Mouse (Mus musculus): Measurements from ENCODE around the gene Pcnx. TPM values are rescaled to one million over a fixed set of nuclear protein-coding genes. Genes with fewer than 3 reads are reported as not detected.

The Pcnx gene
- polyA plus RNA-seq, 1 experiment, result 29.1 TPM

DNA sequence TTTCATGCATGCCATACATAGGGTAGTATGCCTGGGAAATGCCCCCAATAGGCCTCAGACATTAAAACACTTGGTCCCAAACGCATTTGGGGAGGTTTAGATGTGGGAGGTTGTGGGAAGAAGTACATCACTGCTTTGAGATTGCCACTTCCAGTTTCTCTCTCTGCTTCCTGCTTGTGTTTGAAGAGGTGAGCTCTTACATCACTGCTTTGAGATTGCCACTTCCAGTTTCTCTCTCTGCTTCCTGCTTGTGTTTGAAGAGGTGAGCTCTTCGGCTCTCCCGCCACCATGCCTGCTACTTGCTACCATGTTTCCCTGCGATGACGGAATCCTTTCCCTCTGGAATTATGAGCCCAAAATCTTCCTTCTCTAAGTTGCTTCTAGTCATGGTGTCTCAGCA is 20.2 kb upstream of the Pcnx start:
- H3K4me1 ChIP-seq (ENCODE audit: control insufficient read depth, insufficient read depth, insufficient read length, low read length), result peaks cover 7% of the 10 kb centered on the region; the same call in 1 of the 2 replicates
- H3K27ac ChIP-seq (ENCODE audit: insufficient read depth, low read depth, low read length), result no peak overlapping the region
- TF ChIP-seq POLR2A (IDR thresholded peaks at IDR 0.05; ENCODE audit: low read depth, low read length) (no peak), CTCF (IDR thresholded peaks at IDR 0.05; ENCODE audit: extremely low read depth, insufficient read length, insufficient replicate concordance, low read depth, low read length) (no peak)
- H3K4me3 ChIP-seq (ENCODE audit: low read depth, low read length), result no peak overlapping the region
- H3K36me3 ChIP-seq (ENCODE audit: control insufficient read depth, insufficient read depth, low read length), result no peaks in the 10 kb centered on the region
- H3K27me3 ChIP-seq (ENCODE audit: control insufficient read depth, insufficient read depth, low read length), result no peaks in the 10 kb centered on the region
- WGBS, result 87% methylated on average over 5 of the region's 5 CpGs

DNA sequence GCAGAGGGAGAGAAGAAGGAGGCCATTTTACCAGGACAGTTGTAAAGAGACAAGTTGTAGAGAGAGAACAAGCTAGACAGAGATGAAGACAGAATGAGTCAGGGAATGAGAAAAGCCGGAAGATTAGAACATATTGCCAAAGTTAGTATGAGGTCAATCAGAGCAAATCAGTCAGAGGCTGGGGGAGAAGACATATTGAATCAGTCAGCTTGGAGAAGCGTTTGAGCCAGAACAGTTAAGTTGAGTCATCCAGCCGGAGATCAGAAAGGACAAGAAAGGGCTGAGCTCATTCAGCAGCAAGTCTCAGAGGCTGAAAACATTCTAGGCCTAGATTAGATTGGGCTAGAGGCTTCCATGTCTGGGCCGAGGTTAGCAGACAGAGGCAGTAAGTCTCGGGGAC is 18.8 kb upstream of the Pcnx start:
- H3K27ac ChIP-seq (ENCODE audit: insufficient read depth, low read depth, low read length), result no peak overlapping the region
- 71% methylated on average over 5 of the region's 5 CpGs for WGBS

DNA sequence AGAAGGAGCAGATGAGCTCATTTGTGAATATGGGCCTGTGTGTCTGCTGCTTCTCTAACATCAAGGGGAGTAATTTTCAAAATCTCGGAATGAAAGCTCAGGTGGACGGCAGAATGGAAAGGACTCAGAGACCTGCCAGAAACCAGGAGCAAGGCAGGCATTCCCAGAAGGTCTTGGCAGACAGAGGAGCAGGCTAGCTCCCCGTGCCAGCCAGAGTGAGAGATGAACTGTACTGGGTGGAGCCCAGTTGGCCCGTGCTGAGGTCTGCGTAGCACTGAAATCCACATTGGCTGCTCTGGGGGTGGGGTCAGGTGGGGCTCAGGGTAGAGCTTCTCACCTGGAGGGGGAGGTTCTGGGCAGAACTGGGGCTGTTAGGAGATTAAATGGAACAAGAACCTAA is 16.3 kb upstream of the Pcnx start:
- WGBS, result 65% methylated on average over 5 of the region's 5 CpGs
- TF ChIP-seq POLR2A (IDR thresholded peaks at IDR 0.05; ENCODE audit: low read depth, low read length), result no peak
- TF ChIP-seq CTCF (IDR thresholded peaks at IDR 0.05; ENCODE audit: extremely low read depth, insufficient read length, insufficient replicate concordance, low read depth, low read length), result no peak
- H3K27me3 ChIP-seq (ENCODE audit: control insufficient read depth, insufficient read depth, low read length), result no peaks in the 10 kb centered on the region
- H3K4me1 ChIP-seq (ENCODE audit: control insufficient read depth, insufficient read depth, insufficient read length, low read length), result peaks cover 7% of the 10 kb centered on the region; the same call in 1 of the 2 replicates
- H3K27ac ChIP-seq (ENCODE audit: insufficient read depth, low read depth, low read length), result no peak overlapping the region
- H3K4me3 ChIP-seq (ENCODE audit: low read depth, low read length), result no peak overlapping the region
- no peaks in the 10 kb centered on the region for H3K36me3 ChIP-seq (ENCODE audit: control insufficient read depth, insufficient read depth, low read length)

More for the DNA sequence above, 18.8 kb upstream of the Pcnx start:
- TF ChIP-seq CTCF (IDR thresholded peaks at IDR 0.05; ENCODE audit: extremely low read depth, insufficient read length, insufficient replicate concordance, low read depth, low read length) (no peak), POLR2A (IDR thresholded peaks at IDR 0.05; ENCODE audit: low read depth, low read length) (no peak)
- no peaks in the 10 kb centered on the region for H3K27me3 ChIP-seq (ENCODE audit: control insufficient read depth, insufficient read depth, low read length)
- H3K36me3 ChIP-seq (ENCODE audit: control insufficient read depth, insufficient read depth, low read length), result no peaks in the 10 kb centered on the region
- peaks cover 7% of the 10 kb centered on the region; the same call in 1 of the 2 replicates for H3K4me1 ChIP-seq (ENCODE audit: control insufficient read depth, insufficient read depth, insufficient read length, low read length)
- H3K4me3 ChIP-seq (ENCODE audit: low read depth, low read length), result no peak overlapping the region

DNA sequence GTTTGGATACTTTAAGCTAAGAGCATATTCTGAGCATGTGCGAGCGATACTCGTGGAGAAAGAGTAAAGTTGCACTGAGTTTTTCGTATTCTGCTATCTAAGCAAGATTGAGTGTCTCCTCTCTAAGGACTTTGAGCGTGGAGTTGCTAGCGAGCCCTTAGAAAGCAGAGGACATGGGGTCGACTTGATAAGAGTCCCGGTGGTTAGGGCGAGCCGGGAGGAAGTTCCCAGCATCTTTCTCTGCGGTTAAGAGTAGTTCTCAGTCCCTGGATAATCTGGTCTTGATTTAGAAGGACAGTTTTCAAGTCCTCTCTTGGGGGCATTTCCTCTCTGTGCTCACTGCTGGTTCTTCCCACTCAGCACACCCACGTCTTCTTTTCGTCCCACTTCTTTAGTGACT is 15.3 kb upstream of the Pcnx start:
- 36% methylated on average over 13 of the region's 13 CpGs for WGBS
- Histone ChIP-seq H3K27me3 (ENCODE audit: control insufficient read depth, insufficient read depth, low read length) (no peaks in the 10 kb centered on the region), H3K27ac (ENCODE audit: insufficient read depth, low read depth, low read length) (no peak overlapping the region), H3K4me3 (ENCODE audit: low read depth, low read length) (no peak overlapping the region), H3K36me3 (ENCODE audit: control insufficient read depth, insufficient read depth, low read length) (no peaks in the 10 kb centered on the region), H3K4me1 (ENCODE audit: control insufficient read depth, insufficient read depth, insufficient read length, low read length) (peaks cover 7% of the 10 kb centered on the region; the same call in 1 of the 2 replicates)
- TF ChIP-seq CTCF (IDR thresholded peaks at IDR 0.05; ENCODE audit: extremely low read depth, insufficient read length, insufficient replicate concordance, low read depth, low read length), result no peak
- TF ChIP-seq POLR2A (IDR thresholded peaks at IDR 0.05; ENCODE audit: low read depth, low read length), result no peak

DNA sequence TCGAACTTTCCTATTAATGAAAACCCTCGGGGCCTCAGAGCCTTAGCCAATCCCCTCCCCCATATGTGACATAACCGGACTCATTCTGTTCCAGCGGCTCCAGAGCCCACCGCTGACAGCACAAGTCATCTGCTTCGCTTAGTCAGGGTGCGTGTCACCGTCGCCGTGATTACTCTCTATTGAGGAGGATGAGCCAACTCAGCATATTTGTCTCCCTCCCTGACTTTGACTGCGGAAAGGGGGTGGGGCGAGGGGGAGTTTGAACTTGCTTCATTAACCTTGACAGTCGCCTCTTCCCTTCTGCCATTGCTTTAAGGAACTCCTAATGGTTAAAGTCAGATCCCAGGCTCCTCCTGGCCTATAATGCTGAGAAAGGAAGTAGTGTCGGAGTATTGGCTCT is 14.8 kb upstream of the Pcnx start:
- 46% methylated on average over 14 of the region's 14 CpGs for WGBS

DNA sequence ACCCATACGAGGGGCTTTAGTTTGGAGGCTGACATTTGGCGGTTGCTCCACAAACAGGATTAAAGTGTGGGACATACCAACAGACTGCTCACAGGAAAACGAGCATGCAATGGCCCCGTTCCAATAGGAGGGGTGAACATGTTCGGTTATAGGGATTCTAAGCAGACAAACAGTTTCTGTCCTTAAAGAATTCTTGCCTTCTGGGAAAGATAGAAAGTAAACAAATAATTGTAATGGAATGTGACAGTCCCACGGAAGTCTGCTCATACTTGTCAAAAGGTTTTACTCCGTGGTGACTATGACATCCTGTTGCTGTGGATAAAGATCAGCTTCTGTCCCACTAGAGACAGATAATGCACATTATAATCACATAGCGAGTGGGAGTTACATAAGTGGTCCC is 10.2 kb upstream of the Pcnx start:
- TF ChIP-seq POLR2A (IDR thresholded peaks at IDR 0.05; ENCODE audit: low read depth, low read length), result no peak
- TF ChIP-seq CTCF (IDR thresholded peaks at IDR 0.05; ENCODE audit: extremely low read depth, insufficient read length, insufficient replicate concordance, low read depth, low read length), result no peak
- Histone ChIP-seq H3K4me1 (ENCODE audit: control insufficient read depth, insufficient read depth, insufficient read length, low read length) (peaks cover 6% of the 10 kb centered on the region; the same call in 1 of the 2 replicates), H3K27me3 (ENCODE audit: control insufficient read depth, insufficient read depth, low read length) (no peaks in the 10 kb centered on the region), H3K4me3 (ENCODE audit: low read depth, low read length) (no peak overlapping the region), H3K36me3 (ENCODE audit: control insufficient read depth, insufficient read depth, low read length) (no peaks in the 10 kb centered on the region), H3K27ac (ENCODE audit: insufficient read depth, low read depth, low read length) (no peak overlapping the region)
- 68% methylated on average over 8 of the region's 8 CpGs for WGBS

More for the DNA sequence above, 14.8 kb upstream of the Pcnx start:
- H3K36me3 ChIP-seq (ENCODE audit: control insufficient read depth, insufficient read depth, low read length), result no peaks in the 10 kb centered on the region
- H3K4me1 ChIP-seq (ENCODE audit: control insufficient read depth, insufficient read depth, insufficient read length, low read length), result peaks cover 7% of the 10 kb centered on the region; the same call in 1 of the 2 replicates
- no peaks in the 10 kb centered on the region for H3K27me3 ChIP-seq (ENCODE audit: control insufficient read depth, insufficient read depth, low read length)
- no peak for TF ChIP-seq POLR2A (IDR thresholded peaks at IDR 0.05; ENCODE audit: low read depth, low read length)
- no peak for TF ChIP-seq CTCF (IDR thresholded peaks at IDR 0.05; ENCODE audit: extremely low read depth, insufficient read length, insufficient replicate concordance, low read depth, low read length)
- H3K27ac ChIP-seq (ENCODE audit: insufficient read depth, low read depth, low read length), result no peak overlapping the region
- no peak overlapping the region for H3K4me3 ChIP-seq (ENCODE audit: low read depth, low read length)

DNA sequence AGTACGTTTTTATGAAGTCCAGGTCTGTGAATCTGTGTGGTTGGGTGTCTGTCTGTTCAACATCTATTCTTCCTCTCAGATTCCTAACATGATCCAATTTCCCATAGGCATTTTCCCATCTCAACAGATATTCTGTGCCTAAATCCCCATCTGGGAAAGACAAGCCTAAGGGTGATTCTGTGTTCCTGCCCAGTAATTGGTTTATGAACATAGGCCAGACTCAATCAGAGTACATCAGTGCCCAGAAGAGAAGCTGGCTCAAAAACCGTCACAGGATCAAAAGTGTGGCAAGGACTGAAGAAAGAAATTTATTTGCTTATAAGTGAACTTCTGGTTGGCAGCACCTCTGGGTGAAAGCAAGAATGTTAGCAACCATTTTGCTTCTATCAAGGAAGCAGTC is 7.3 kb upstream of the Pcnx start:
- no peaks in the 10 kb centered on the region for H3K36me3 ChIP-seq (ENCODE audit: control insufficient read depth, insufficient read depth, low read length)
- 87% methylated on average over 2 of the region's 2 CpGs for whole genome bisulfite sequencing
- no peak overlapping the region for H3K4me3 ChIP-seq (ENCODE audit: low read depth, low read length)
- no peaks in the 10 kb centered on the region for H3K27me3 ChIP-seq (ENCODE audit: control insufficient read depth, insufficient read depth, low read length)
- no peak for TF ChIP-seq CTCF (IDR thresholded peaks at IDR 0.05; ENCODE audit: extremely low read depth, insufficient read length, insufficient replicate concordance, low read depth, low read length)
- TF ChIP-seq POLR2A (IDR thresholded peaks at IDR 0.05; ENCODE audit: low read depth, low read length), result no peak
- no peak overlapping the region for H3K27ac ChIP-seq (ENCODE audit: insufficient read depth, low read depth, low read length)
- peaks cover 15% of the 10 kb centered on the region for H3K4me1 ChIP-seq (ENCODE audit: control insufficient read depth, insufficient read depth, insufficient read length, low read length)
